Mouse (Mus musculus) bone marrow, adult 2 months (tissue): ENCODE measurements around the gene Zdhhc14. TPM values are rescaled to one million over a fixed set of nuclear protein-coding genes. Genes with fewer than 3 reads are reported as not detected.

Experiments used
- H3K27ac ChIP-seq: fragments of 200-500 bp; 2 replicates; pipeline ENCODE4 v1.5.1; 2012; ENCODE audit warnings: low read depth, mild to moderate bottlenecking, control low read depth, inconsistent platforms, low read length; ENCODE audit not compliant: control insufficient read depth, poor library complexity, insufficient read depth
- H3K4me1 ChIP-seq: fragments of 200-500 bp; 2 replicates; pipeline ENCODE4 v1.6.1; 2011; ENCODE audit warnings: low read length; ENCODE audit not compliant: control insufficient read depth, insufficient read depth
- H3K4me3 ChIP-seq: fragments of 200-500 bp; replicated peaks from 2 replicates; pipeline ENCODE3; 2011; ENCODE audit warnings: mild to moderate bottlenecking, low read depth, low read length, control low read depth; ENCODE audit not compliant: control insufficient read depth
- CTCF ChIP-seq: fragments of 200-500 bp; IDR thresholded peaks from 2 replicates; pipeline ENCODE4 v1.5.1; 2011; ENCODE audit warnings: low read length, control low read depth; ENCODE audit not compliant: control insufficient read depth, insufficient read depth
- POLR2A ChIP-seq: fragments of 200-500 bp; IDR thresholded peaks from 2 replicates; pipeline ENCODE4 v1.6.1; 2011; ENCODE audit warnings: low read depth, mild to moderate bottlenecking, control low read depth, low read length, borderline replicate concordance; ENCODE audit not compliant: control insufficient read depth
- WGBS: fragments of 180-500 bp; shearing (Covaris S2); methylation state at CpG from one replicate; pipeline ENCODE4 v1.1.7; 2018; 5-methylcytosine and 5-hydroxymethylcytosine counted together
- polyA plus RNA-seq: library from polyadenylated mRNA; stranded (reverse); fragments of >200 nt; gene quantifications from 2 replicates; pipeline ENCODE4 v1.2.4, GENCODE M21; 2011; ENCODE audit warnings: low replicate concordance; ENCODE audit not compliant: missing spikeins, insufficient read depth, insufficient read length

Zdhhc14 gene
- polyA plus RNA-seq, 1 experiment: 22.3 TPM

GRCm38 (mm10) chr17:5475960-5476725 lies 16.2 kb upstream of the Zdhhc14 start:
- TF ChIP-seq POLR2A: no peak
- no peak for TF ChIP-seq CTCF
- 32% methylated on average over 14 of the region's 14 CpGs for WGBS
- Histone ChIP-seq H3K4me1 (no peaks in the 10 kb centered on the region), H3K27ac (no peak overlapping the region), H3K4me3 (no peak overlapping the region)

- Histone ChIP-seq H3K4me1 (no peaks in the 10 kb centered on the region; the same call in 1 of the 2 replicates), H3K27ac (no peak overlapping the region), H3K4me3 (no peak overlapping the region)
- no peak for TF ChIP-seq POLR2A
- TF ChIP-seq CTCF: no peak
- 43% methylated on average over 4 of the region's 4 CpGs for WGBS
Measured at GRCm38 (mm10) chr17:5483456-5483855, 8.9 kb upstream of the Zdhhc14 start.

DNA sequence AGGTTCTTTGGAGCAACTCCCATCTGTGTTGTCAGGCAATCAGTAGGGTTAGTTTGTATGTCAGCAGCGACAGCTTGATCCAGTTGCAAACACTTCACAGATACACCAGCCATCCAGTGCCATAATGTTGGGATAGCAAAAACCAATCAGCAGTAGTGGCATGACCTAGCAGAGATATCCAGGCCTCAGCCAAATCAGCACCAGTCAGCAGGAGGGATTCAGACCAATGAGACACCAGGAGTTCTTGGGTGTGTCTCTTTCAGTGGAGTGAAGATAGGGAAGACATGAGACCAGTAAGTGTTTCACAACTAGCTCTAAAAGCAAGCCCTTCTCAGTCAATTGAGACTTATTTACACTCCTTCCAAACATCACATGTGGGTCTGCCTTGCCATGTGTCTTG lies 7.7 kb upstream of the Zdhhc14 start:
- TF ChIP-seq POLR2A (no peak), CTCF (no peak)
- Histone ChIP-seq H3K27ac (0 out of 2 replicates have a peak overlapping the region, but pooled peaks have one; percentile 1), H3K4me3 (no peak overlapping the region), H3K4me1 (no peaks in the 10 kb centered on the region; the same call in 1 of the 2 replicates)
- 80% methylated on average over 1 of the region's 1 CpGs for WGBS

DNA sequence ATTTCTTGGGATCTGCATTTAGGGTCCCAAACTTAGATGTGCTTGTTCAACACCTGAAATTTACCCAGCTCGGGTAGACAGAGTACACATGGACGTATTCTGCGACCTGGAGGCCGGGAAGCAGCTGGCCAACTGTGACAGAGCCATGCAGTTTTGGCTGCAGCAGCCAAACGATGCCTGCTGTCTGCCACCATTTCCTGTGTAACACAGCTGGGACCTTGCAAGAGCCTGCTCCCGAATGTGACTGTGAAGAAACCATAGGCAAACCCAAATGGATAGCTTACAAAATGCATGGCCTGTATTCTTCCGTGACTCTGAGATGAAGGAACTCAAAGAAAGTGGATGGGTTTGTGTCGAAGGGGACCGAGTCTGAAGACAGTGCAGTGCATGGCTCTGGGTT lies 4.2 kb upstream of the Zdhhc14 start:
- Histone ChIP-seq H3K4me3 (no peak overlapping the region), H3K27ac (no peak overlapping the region), H3K4me1 (no peaks in the 10 kb centered on the region; the same call in 1 of the 2 replicates)
- WGBS: 39% methylated on average over 9 of the region's 9 CpGs
- TF ChIP-seq CTCF (no peak), POLR2A (no peak)

DNA sequence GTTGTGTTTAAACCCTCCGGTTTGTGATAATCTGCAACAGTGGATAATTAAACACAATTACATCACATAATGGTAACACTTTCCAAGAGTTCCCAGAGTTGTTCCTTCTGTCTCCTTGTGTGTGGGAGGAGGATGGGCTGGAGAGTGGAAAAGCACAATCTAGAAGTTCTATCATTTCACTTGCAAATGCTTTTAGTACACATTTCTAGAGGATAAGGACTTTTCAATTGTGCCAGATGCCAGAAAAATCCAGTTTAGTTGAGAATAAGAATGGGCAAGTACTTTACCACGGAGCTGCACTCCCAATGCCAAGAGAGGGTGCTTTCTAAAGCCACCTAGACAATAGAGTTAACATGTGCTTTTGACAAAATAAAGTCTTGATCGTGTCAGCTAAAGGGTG lies 2.0 kb upstream of the Zdhhc14 start:
- WGBS: 79% methylated on average over 3 of the region's 3 CpGs

GRCm38 (mm10) chr17:5491031-5491800 lies 1.1 kb upstream of the Zdhhc14 start:
- H3K4me1 ChIP-seq: no peaks in the 10 kb centered on the region; the same call in 1 of the 2 replicates
- under 1% methylated on average over 29 of the region's 29 CpGs for WGBS

More for the DNA sequence above, 2.0 kb upstream of the Zdhhc14 start:
- Histone ChIP-seq H3K4me1 (no peaks in the 10 kb centered on the region; the same call in 1 of the 2 replicates), H3K27ac (no peak overlapping the region), H3K4me3 (no peak overlapping the region)
- TF ChIP-seq POLR2A: no peak
- TF ChIP-seq CTCF: no peak

GRCm38 (mm10) chr17:5492746-5493160 lies 396 bp downstream of the Zdhhc14 start:
- H3K27ac ChIP-seq: peak overlapping the region; percentile 97
- H3K4me1 ChIP-seq: no peaks in the 10 kb centered on the region; the same call in none of the 2 replicates
- WGBS: under 1% methylated on average over 48 of the region's 48 CpGs
- H3K4me3 ChIP-seq: peak overlapping the region; percentile 93
- no peak for TF ChIP-seq CTCF
- no peak for TF ChIP-seq POLR2A

More at GRCm38 (mm10) chr17:5491031-5491800, 1.1 kb upstream of the Zdhhc14 start:
- TF ChIP-seq POLR2A: peak; percentile 84; the same call in 1 of the 2 replicates
- TF ChIP-seq CTCF: no peak
- H3K27ac ChIP-seq: peak overlapping the region; percentile 97
- H3K4me3 ChIP-seq: peak overlapping the region; percentile 93
